In genomic region chr5:118174310-118175009, GRCm38 (mm10) we compare ENCODE assay signal across 8 mouse cellular contexts. TPM values are rescaled to one million over a fixed set of nuclear protein-coding genes. Genes with fewer than 3 reads are reported as not detected.
DNase-seq lines count a peak whose midpoint lies in the region; ATAC-seq and TF ChIP-seq lines count a peak whose summit lies in the region.

No protein-coding gene starts in this region.

- no peaks in the 10 kb centered on the region for H3K9me3 ChIP-seq in lung, embryonic 14.5 days (ENCODE audit: low read depth, low read length)
- H3K9me3 ChIP-seq in forebrain, embryonic 15.5 days, result no peaks in the 10 kb centered on the region
- H3K9me3 ChIP-seq in liver, embryonic 13.5 days (replicated peaks), result no peaks in the 10 kb centered on the region; the same call in 1 of the 2 replicates
- peaks cover 6% of the 10 kb centered on the region for H3K9me3 ChIP-seq in stomach, embryonic 16.5 days (replicated peaks; ENCODE audit: control insufficient read depth, low read length)

- TF ChIP-seq CTCF in lung, embryonic 14.5 days (IDR thresholded peaks at IDR 0.05; ENCODE audit: low read depth), result no peak

- no peak for ATAC-seq in lung, embryonic 14.5 days (ENCODE audit: insufficient read depth)
- ATAC-seq in forebrain, embryonic 15.5 days (replicated peaks), result no peak
- ATAC-seq in liver, embryonic 13.5 days (ENCODE audit: low read depth), result no peak
- no peak for ATAC-seq in stomach, embryonic 16.5 days (ENCODE audit: insufficient read depth, low FRiP score)

- peaks cover 57% of the 10 kb centered on the region for H3K27me3 ChIP-seq in lung, embryonic 14.5 days (ENCODE audit: insufficient read depth, low read length)
- peaks cover 44% of the 10 kb centered on the region for H3K27me3 ChIP-seq in forebrain, embryonic 15.5 days
- H3K27me3 ChIP-seq in liver, embryonic 13.5 days, result peaks cover 80% of the 10 kb centered on the region
- peaks cover 52% of the 10 kb centered on the region for H3K27me3 ChIP-seq in stomach, embryonic 16.5 days (ENCODE audit: control insufficient read depth, insufficient read depth, low read length)

- WGBS in lung, embryonic 14.5 days, result under 1% methylated on average over 22 of the region's 22 CpGs
- WGBS in forebrain, embryonic 15.5 days, result under 1% methylated on average over 22 of the region's 22 CpGs
- WGBS in liver, embryonic 13.5 days (ENCODE audit: insufficient replicate concordance), result under 1% methylated on average over 22 of the region's 22 CpGs
- under 1% methylated on average over 22 of the region's 22 CpGs for WGBS in stomach, embryonic 16.5 days

- no peaks in the 10 kb centered on the region for H3K4me1 ChIP-seq in lung, embryonic 14.5 days (ENCODE audit: insufficient read depth)
- H3K4me1 ChIP-seq in forebrain, embryonic 15.5 days, result peaks cover 27% of the 10 kb centered on the region
- peaks cover 14% of the 10 kb centered on the region for H3K4me1 ChIP-seq in liver, embryonic 13.5 days (replicated peaks)
- peaks cover 23% of the 10 kb centered on the region; the same call in 1 of the 2 replicates for H3K4me1 ChIP-seq in stomach, embryonic 16.5 days (ENCODE audit: control insufficient read depth, insufficient read depth, low read length)

- H3K4me3 ChIP-seq in lung, embryonic 14.5 days (ENCODE audit: low read depth, low read length), result peak overlapping the region; percentile 19
- H3K4me3 ChIP-seq in forebrain, embryonic 15.5 days, result peak overlapping the region; percentile 24
- H3K4me3 ChIP-seq in liver, embryonic 13.5 days (replicated peaks), result no peak overlapping the region
- H3K4me3 ChIP-seq in stomach, embryonic 16.5 days (replicated peaks; ENCODE audit: low read length), result peak overlapping the region; percentile 23

- H3K9ac ChIP-seq in lung, embryonic 14.5 days, result no peak overlapping the region
- H3K9ac ChIP-seq in forebrain, embryonic 15.5 days (replicated peaks), result no peak overlapping the region
- no peak overlapping the region for H3K9ac ChIP-seq in liver, embryonic 13.5 days
- peak overlapping the region; percentile 43; the same call in 1 of the 2 replicates for H3K9ac ChIP-seq in stomach, embryonic 16.5 days (ENCODE audit: low read length)

- H3K27ac ChIP-seq in lung, embryonic 14.5 days (ENCODE audit: low read depth), result no peak overlapping the region
- H3K27ac ChIP-seq in forebrain, embryonic 15.5 days (replicated peaks), result no peak overlapping the region
- no peak overlapping the region for H3K27ac ChIP-seq in liver, embryonic 13.5 days
- H3K27ac ChIP-seq in stomach, embryonic 16.5 days (ENCODE audit: low read length), result no peak overlapping the region

- no peaks in the 10 kb centered on the region for H3K36me3 ChIP-seq in lung, embryonic 14.5 days (ENCODE audit: insufficient read depth)
- H3K36me3 ChIP-seq in forebrain, embryonic 15.5 days, result no peaks in the 10 kb centered on the region
- no peaks in the 10 kb centered on the region for H3K36me3 ChIP-seq in liver, embryonic 13.5 days
- no peaks in the 10 kb centered on the region for H3K36me3 ChIP-seq in stomach, embryonic 16.5 days (ENCODE audit: control insufficient read depth, insufficient read depth, low read length)

- peak overlapping the region; percentile 52 for H3K4me2 ChIP-seq in lung, embryonic 14.5 days
- H3K4me2 ChIP-seq in forebrain, embryonic 15.5 days (replicated peaks), result peak overlapping the region; percentile 38
- peak overlapping the region; percentile 29 for H3K4me2 ChIP-seq in liver, embryonic 13.5 days
- peak overlapping the region; percentile 41 for H3K4me2 ChIP-seq in stomach, embryonic 16.5 days (ENCODE audit: low read depth, low read length)

- DNase-seq in lung, embryonic 14.5 days, result no peak
- no peak for DNase-seq in lung, adult 18-20 months
- no peak for DNase-seq in liver, embryonic 13.5 days
- no peak for DNase-seq in layer of hippocampus, adult 9-11 months
- DNase-seq in yolk sac, embryonic 10.5 days (ENCODE audit: low spot score), result no peak
- no peak for DNase-seq in layer of hippocampus, postnatal 36 days

RNA-seq across cellular contexts. Expression of gene Hrk, which starts 10.0 kb away (rescaled TPM):
- polyA plus RNA-seq in lung, embryonic 14.5 days (2014; fragmentation: Nextera tagmentation; extraction: Ambion mirVana), result 0.04 TPM in 1 of 2 replicates, not detected in the other
- polyA plus RNA-seq in forebrain, embryonic 15.5 days (2015; fragmentation: Nextera tagmentation; extraction: Ambion mirVana), result 2.3 and 2.7 TPM in 2 replicates
- polyA plus RNA-seq in liver, embryonic 13.5 days (2015; fragmentation: Nextera tagmentation; extraction: Ambion mirVana), result 0.01 TPM in 1 of 2 replicates, not detected in the other
- polyA plus RNA-seq in stomach, embryonic 16.5 days (2015; fragmentation: Nextera tagmentation; extraction: Ambion mirVana), result 0.44 and 0.52 TPM in 2 replicates
- total RNA-seq in layer of hippocampus, postnatal 36 days (2021), result 10 to 100 TPM; 38.0 to 40.2 TPM

RNA-seq across cellular contexts. Expression of gene Fbxw8, which starts 19.2 kb away (rescaled TPM):
- 31.1 and 31.3 TPM in 2 replicates for polyA plus RNA-seq in lung, embryonic 14.5 days (2014; fragmentation: Nextera tagmentation; extraction: Ambion mirVana)
- 22.3 and 25.2 TPM in 2 replicates for polyA plus RNA-seq in forebrain, embryonic 15.5 days (2015; fragmentation: Nextera tagmentation; extraction: Ambion mirVana)
- 8.7 and 10.0 TPM in 2 replicates for polyA plus RNA-seq in liver, embryonic 13.5 days (2015; fragmentation: Nextera tagmentation; extraction: Ambion mirVana)
- 16.5 and 18.3 TPM in 2 replicates for polyA plus RNA-seq in stomach, embryonic 16.5 days (2015; fragmentation: Nextera tagmentation; extraction: Ambion mirVana)
- 10 to 100 TPM; 35.2 to 37.7 TPM for total RNA-seq in layer of hippocampus, postnatal 36 days (2021)
